Mouse (Mus musculus): ENCODE data around the gene Gpx5. TPM values are rescaled to one million over a fixed set of nuclear protein-coding genes. Genes with fewer than 3 reads are reported as not detected.

The Gpx5 gene
- polyA plus RNA-seq (2015; fragmentation: Nextera tagmentation; extraction: Ambion mirVana): not detected in 2 replicates

DNA sequence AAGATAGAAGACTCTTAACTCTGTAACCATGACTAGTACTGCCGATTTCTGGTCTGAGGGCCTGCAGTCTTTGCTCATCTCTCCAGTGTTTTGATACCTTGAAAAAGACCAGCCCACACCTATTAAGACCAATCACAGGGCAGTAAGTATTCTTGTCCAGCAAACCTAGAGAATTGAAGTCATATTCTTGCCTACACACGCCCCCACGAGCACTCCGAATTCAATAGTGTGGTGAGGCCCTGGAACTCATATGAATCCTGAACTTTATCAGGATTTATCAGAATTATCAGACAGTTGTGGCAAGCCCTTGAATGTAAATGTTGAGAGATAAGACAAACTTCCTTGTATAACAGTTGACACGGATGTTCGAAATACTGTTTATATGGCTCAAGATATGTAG is at the start of gene Gpx5:
Gpx5 (minus strand) TSS at position 101 of the 400 bp plus-strand sequence.
- Histone ChIP-seq H3K9me3 (replicated peaks) (no peaks in the 10 kb centered on the region), H3K4me2 (no peak within 1 kb of the TSS), H3K4me3 (replicated peaks) (no peak within 1 kb of the TSS), H3K27me3 (replicated peaks) (no peaks in the 10 kb centered on the region), H3K27ac (replicated peaks) (no peak within 1 kb of the TSS), H3K9ac (replicated peaks) (no peak within 1 kb of the TSS), H3K36me3 (no peaks in the 10 kb centered on the region), H3K4me1 (no peaks in the 10 kb centered on the region)
- 97% methylated on average over 6 of the region's 6 CpGs for WGBS
- ATAC-seq (ENCODE audit: low FRiP score): no peak

GRCm38 (mm10) chr13:21327424-21327823 is 34.9 kb upstream of the Gpx5 start:
- H3K9me3 ChIP-seq (replicated peaks): no peaks in the 10 kb centered on the region
- 0 out of 2 replicates have a peak, but pooled peaks cover 16% of the 10 kb centered on the region for H3K27me3 ChIP-seq (replicated peaks)
- H3K27ac ChIP-seq (replicated peaks): no peak overlapping the region
- H3K4me2 ChIP-seq: peak overlapping the region; percentile 62
- peak overlapping the region; percentile 42 for H3K4me3 ChIP-seq (replicated peaks)
- no peak for ATAC-seq (ENCODE audit: low FRiP score)
- H3K4me1 ChIP-seq: peaks cover 12% of the 10 kb centered on the region
- H3K36me3 ChIP-seq: no peaks in the 10 kb centered on the region
- WGBS: 2% methylated on average over 9 of the region's 9 CpGs
- H3K9ac ChIP-seq (replicated peaks): 0 out of 2 replicates have a peak overlapping the region, but pooled peaks have one; percentile 14

- H3K4me3 ChIP-seq (replicated peaks): peak overlapping the region; percentile 42
- H3K27me3 ChIP-seq (replicated peaks): 0 out of 2 replicates have a peak, but pooled peaks cover 21% of the 10 kb centered on the region
- no peaks in the 10 kb centered on the region for H3K36me3 ChIP-seq
- WGBS: under 1% methylated on average over 24 of the region's 24 CpGs
- no peaks in the 10 kb centered on the region for H3K9me3 ChIP-seq (replicated peaks)
- H3K27ac ChIP-seq (replicated peaks): no peak overlapping the region
- ATAC-seq (ENCODE audit: low FRiP score): peak; percentile 79
- H3K4me1 ChIP-seq: peaks cover 16% of the 10 kb centered on the region
- 0 out of 2 replicates have a peak overlapping the region, but pooled peaks have one; percentile 14 for H3K9ac ChIP-seq (replicated peaks)
- peak overlapping the region; percentile 62 for H3K4me2 ChIP-seq
Observed at GRCm38 (mm10) chr13:21326657-21327211, 34.2 kb upstream of the Gpx5 start.

- WGBS: 6% methylated on average over 4 of the region's 4 CpGs
- Histone ChIP-seq H3K4me3 (replicated peaks) (peak overlapping the region; percentile 42), H3K36me3 (no peaks in the 10 kb centered on the region), H3K27me3 (replicated peaks) (peaks cover 21% of the 10 kb centered on the region; the same call in 1 of the 2 replicates), H3K9ac (replicated peaks) (no peak overlapping the region), H3K27ac (replicated peaks) (no peak overlapping the region), H3K9me3 (replicated peaks) (no peaks in the 10 kb centered on the region), H3K4me2 (peak overlapping the region; percentile 62), H3K4me1 (peaks cover 16% of the 10 kb centered on the region)
- ATAC-seq (ENCODE audit: low FRiP score): peak; percentile 11; the same call in 1 of the 2 replicates
Observed at GRCm38 (mm10) chr13:21326191-21326590, 33.7 kb upstream of the Gpx5 start.

- peak overlapping the region; percentile 55 for H3K4me2 ChIP-seq
- ATAC-seq (ENCODE audit: low FRiP score): no peak
- no peaks in the 10 kb centered on the region for H3K9me3 ChIP-seq (replicated peaks)
- no peaks in the 10 kb centered on the region for H3K36me3 ChIP-seq
- H3K27ac ChIP-seq (replicated peaks): no peak overlapping the region
- H3K27me3 ChIP-seq (replicated peaks): peaks cover 16% of the 10 kb centered on the region; the same call in 1 of the 2 replicates
- WGBS: 62% methylated on average over 6 of the region's 6 CpGs
- H3K4me1 ChIP-seq: peaks cover 16% of the 10 kb centered on the region
- H3K4me3 ChIP-seq (replicated peaks): no peak overlapping the region
- no peak overlapping the region for H3K9ac ChIP-seq (replicated peaks)
Observed at GRCm38 (mm10) chr13:21323405-21323804, 30.9 kb upstream of the Gpx5 start.

DNA sequence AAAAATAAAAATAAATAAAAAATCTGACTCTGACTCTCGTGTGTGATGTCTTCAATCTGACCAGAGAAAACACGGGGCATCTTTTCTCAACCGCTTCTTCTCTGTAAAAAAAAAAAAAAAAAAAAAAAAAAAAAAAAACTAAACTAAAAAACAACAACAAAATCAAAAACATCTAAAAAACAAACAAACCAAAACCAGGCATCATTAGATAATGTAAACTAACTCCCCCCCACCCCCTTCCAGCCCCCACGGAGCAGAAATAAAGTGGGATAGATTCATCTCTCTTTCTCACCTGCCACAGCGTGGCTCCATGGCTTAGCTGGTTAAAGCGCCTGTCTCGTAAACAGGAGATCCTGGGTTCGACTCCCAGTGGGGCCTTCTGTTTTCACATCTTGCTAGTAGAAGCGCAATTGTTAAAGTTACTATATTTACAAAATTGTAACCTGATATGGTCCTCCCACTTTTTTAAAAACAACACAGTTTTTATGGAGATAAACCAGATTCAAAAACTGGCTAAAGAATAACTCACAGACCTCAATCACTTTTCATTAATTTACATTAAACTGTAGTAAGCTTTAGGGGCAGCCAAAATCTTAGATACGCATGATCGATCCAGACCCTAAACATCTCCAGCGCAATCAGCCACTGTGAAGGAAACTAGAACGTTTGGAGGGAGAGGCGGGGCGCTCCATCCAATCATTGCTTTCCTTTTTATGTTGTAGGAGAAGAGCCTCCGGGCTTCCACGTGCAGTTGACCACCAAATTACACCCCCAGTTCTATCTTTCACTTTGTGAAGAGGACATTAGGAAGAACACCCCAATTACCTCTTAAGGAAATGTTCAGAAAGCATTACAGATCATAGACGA is 30.2 kb upstream of the Gpx5 start:
- Histone ChIP-seq H3K4me3 (replicated peaks) (peak overlapping the region; percentile 40), H3K36me3 (no peaks in the 10 kb centered on the region), H3K27me3 (replicated peaks) (peaks cover 12% of the 10 kb centered on the region; the same call in 1 of the 2 replicates), H3K4me2 (peak overlapping the region; percentile 55), H3K27ac (replicated peaks) (no peak overlapping the region), H3K4me1 (peaks cover 16% of the 10 kb centered on the region), H3K9me3 (replicated peaks) (no peaks in the 10 kb centered on the region), H3K9ac (replicated peaks) (peak overlapping the region; percentile 24; the same call in 1 of the 2 replicates)
- ATAC-seq (ENCODE audit: low FRiP score): no peak; the same call in 1 of the 2 replicates
- 19% methylated on average over 18 of the region's 18 CpGs for WGBS

DNA sequence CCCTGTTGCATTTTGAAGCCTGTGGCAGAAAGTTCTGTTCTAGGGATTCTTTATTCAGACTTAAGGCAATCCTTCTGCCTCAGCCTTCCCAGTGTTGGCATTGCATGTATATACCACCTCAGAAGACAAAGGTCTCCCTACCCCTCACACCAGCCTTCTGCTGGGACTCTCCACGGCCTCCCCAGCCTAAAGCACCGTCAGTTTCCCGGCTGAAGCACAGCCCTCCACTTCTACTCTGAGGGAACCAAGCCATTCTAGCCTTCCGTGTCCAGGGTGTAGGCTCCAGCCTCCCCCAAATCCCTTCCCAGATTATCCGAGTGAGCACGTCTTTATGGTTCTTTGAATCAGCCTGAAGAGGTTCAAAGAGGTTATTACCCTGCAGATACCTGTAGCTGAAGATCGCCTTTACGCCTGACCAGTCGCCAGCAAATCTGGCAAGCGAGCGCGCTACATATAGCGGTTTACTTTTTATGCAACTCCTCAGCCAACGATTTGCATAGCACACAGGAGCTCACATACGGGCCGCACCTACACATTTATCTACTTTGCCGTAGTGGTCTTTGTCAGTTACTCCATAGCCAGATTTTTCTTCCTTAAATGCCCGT is 29.5 kb upstream of the Gpx5 start:
- ATAC-seq (ENCODE audit: low FRiP score): peak; percentile 32; the same call in 1 of the 2 replicates
- Histone ChIP-seq H3K4me3 (replicated peaks) (peak overlapping the region; percentile 40), H3K4me2 (peak overlapping the region; percentile 55), H3K9ac (replicated peaks) (peak overlapping the region; percentile 24; the same call in 1 of the 2 replicates), H3K27ac (replicated peaks) (no peak overlapping the region), H3K27me3 (replicated peaks) (peaks cover 12% of the 10 kb centered on the region; the same call in 1 of the 2 replicates), H3K4me1 (peaks cover 9% of the 10 kb centered on the region), H3K36me3 (no peaks in the 10 kb centered on the region), H3K9me3 (replicated peaks) (no peaks in the 10 kb centered on the region)
- WGBS: 2% methylated on average over 18 of the region's 18 CpGs

DNA sequence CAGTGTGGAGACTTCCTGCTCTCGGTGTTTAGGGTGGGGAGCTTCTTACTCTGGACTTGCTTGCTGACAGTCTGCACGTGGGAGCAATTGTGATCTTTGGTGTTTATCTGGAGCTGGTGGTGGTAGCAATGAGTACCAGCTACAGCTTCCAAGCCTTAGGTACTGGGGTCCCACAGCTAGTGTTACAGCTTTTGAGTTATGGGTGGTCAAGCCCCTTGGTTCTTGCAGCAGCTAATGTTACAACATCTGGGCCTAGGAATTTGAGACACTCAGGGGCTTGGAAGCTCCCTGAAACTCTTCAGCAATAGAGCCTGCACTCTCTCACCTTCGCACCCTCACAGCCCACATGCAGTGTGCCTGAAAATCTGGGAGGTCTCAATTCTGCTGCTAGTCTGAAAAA is 27.7 kb upstream of the Gpx5 start:
- H3K36me3 ChIP-seq: no peaks in the 10 kb centered on the region
- H3K4me1 ChIP-seq: peaks cover 6% of the 10 kb centered on the region; the same call in 1 of the 2 replicates
- H3K4me3 ChIP-seq (replicated peaks): no peak overlapping the region
- no peak for ATAC-seq (ENCODE audit: low FRiP score)
- H3K4me2 ChIP-seq: no peak overlapping the region
- 74% methylated on average over 3 of the region's 3 CpGs for WGBS
- H3K27ac ChIP-seq (replicated peaks): no peak overlapping the region
- no peaks in the 10 kb centered on the region for H3K9me3 ChIP-seq (replicated peaks)
- no peak overlapping the region for H3K9ac ChIP-seq (replicated peaks)
- H3K27me3 ChIP-seq (replicated peaks): peaks cover 12% of the 10 kb centered on the region; the same call in 1 of the 2 replicates

DNA sequence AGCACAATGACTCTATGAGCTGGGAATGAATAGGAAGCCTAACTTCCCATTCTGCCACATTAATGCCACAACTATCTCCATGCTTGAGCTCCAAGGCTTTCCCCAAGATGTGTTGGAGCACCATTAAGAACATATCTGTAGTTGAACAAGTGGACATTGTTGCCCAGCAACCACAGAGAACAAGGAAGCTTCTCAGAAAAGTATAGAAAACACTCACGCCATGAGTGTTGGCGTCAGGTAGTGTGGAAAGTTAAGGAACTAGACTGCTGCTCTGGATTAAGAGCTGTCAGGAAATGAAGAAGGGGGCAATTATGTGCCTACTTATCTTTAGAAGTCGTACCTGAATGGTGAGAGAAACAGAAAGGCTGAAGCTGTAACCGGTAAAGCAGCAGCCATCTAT is 21.4 kb upstream of the Gpx5 start:
- H3K36me3 ChIP-seq: no peaks in the 10 kb centered on the region
- no peaks in the 10 kb centered on the region for H3K27me3 ChIP-seq (replicated peaks)
- H3K4me3 ChIP-seq (replicated peaks): no peak overlapping the region
- WGBS: 88% methylated on average over 4 of the region's 4 CpGs
- no peaks in the 10 kb centered on the region for H3K9me3 ChIP-seq (replicated peaks)
- no peak for ATAC-seq (ENCODE audit: low FRiP score)
- H3K27ac ChIP-seq (replicated peaks): no peak overlapping the region
- no peak overlapping the region for H3K4me2 ChIP-seq
- H3K9ac ChIP-seq (replicated peaks): no peak overlapping the region
- no peaks in the 10 kb centered on the region for H3K4me1 ChIP-seq

DNA sequence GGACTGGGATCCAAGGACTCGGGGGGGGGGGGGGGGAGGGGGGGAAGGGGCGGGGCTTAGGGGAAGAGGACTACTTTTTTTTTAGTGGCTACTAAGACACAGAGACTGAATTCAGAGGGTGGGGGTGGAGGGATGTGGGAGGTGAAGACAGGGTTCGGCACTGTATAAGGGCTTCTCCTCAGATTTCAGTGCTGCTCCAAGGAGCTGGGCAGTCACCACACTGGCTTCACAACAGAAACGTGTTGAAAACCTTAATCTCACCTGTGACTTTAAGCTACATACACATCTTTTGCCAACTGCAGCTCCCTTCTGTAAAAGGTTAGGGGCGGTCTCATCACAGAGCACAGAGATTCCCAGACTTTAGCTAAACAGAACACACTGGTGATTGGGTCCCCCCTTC is 20.3 kb upstream of the Gpx5 start:
- no peak for ATAC-seq (ENCODE audit: low FRiP score)
- Histone ChIP-seq H3K9me3 (replicated peaks) (no peaks in the 10 kb centered on the region), H3K4me3 (replicated peaks) (no peak overlapping the region), H3K9ac (replicated peaks) (no peak overlapping the region), H3K4me2 (no peak overlapping the region), H3K4me1 (no peaks in the 10 kb centered on the region), H3K27ac (replicated peaks) (no peak overlapping the region), H3K36me3 (no peaks in the 10 kb centered on the region), H3K27me3 (replicated peaks) (no peaks in the 10 kb centered on the region)
- 66% methylated on average over 3 of the region's 5 CpGs for WGBS

DNA sequence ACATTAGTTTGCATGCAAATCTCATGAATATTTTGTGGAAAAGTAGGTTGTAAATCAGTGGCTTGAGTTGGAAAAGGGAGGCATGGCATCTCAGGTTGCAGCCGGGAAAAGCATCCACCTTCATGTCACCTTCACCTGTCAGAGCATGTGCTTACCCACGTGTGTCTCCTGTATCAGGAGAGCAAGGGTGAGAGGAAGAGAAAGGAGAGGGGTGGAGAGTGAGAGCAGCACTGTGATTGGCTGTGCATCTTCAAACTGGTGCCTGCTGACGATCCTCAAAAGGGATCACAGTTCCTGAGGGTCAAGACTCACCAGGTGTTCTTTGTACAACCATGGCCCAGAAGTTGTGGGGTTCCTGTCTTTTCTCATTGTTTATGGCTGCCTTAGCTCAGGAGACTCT is 19.4 kb upstream of the Gpx5 start, which contains the start of gene Gpx6:
Gpx6 (plus strand) TSS at position 200 of the 400 bp plus-strand sequence.
- no peak within 1 kb of the TSS for H3K27ac ChIP-seq (replicated peaks)
- H3K4me1 ChIP-seq: no peaks in the 10 kb centered on the region
- 23% methylated on average over 3 of the region's 3 CpGs for WGBS
- no peak within 1 kb of the TSS for H3K9ac ChIP-seq (replicated peaks)
- no peaks in the 10 kb centered on the region for H3K9me3 ChIP-seq (replicated peaks)
- ATAC-seq (ENCODE audit: low FRiP score): no peak
- H3K36me3 ChIP-seq: no peaks in the 10 kb centered on the region
- no peak within 1 kb of the TSS for H3K4me3 ChIP-seq (replicated peaks)
- no peak within 1 kb of the TSS for H3K4me2 ChIP-seq
- no peaks in the 10 kb centered on the region for H3K27me3 ChIP-seq (replicated peaks)
